Mouse (Mus musculus): ENCODE data around the gene Bicdl1. TPM values are rescaled to one million over a fixed set of nuclear protein-coding genes. Genes with fewer than 3 reads are reported as not detected.
A peak's percentile ranks its signal among the peaks of the same experiment; 100 is the strongest.

Gene Bicdl1
- polyA plus RNA-seq, 1 experiment from 2014 or later: 42.5 TPM

- H3K4me2 ChIP-seq (ENCODE audit: low read depth, low read length): peak overlapping the region; percentile 73
- peak; percentile 83 for ATAC-seq (ENCODE audit: low read depth)
- peak overlapping the region; percentile 97 for H3K27ac ChIP-seq (ENCODE audit: low read depth, low read length)
- H3K9ac ChIP-seq (replicated peaks; ENCODE audit: low read depth, low read length): peak overlapping the region; percentile 84
- H3K27me3 ChIP-seq (ENCODE audit: control insufficient read depth, insufficient read depth, low read length): no peaks in the 10 kb centered on the region; the same call in 1 of the 2 replicates
- peaks cover 13% of the 10 kb centered on the region for H3K4me1 ChIP-seq (ENCODE audit: control insufficient read depth, insufficient read depth, low read length)
- no peaks in the 10 kb centered on the region for H3K9me3 ChIP-seq (ENCODE audit: control insufficient read depth, low read length)
- no peaks in the 10 kb centered on the region for H3K36me3 ChIP-seq (ENCODE audit: control insufficient read depth, insufficient read depth, low read length)
- under 1% methylated on average over 9 of the region's 9 CpGs for WGBS
- H3K4me3 ChIP-seq (ENCODE audit: low read depth, low read length): peak overlapping the region; percentile 74
These were observed 1.4 kb upstream of the Bicdl1 start for GRCm38 (mm10) chr5:115732849-115733216.

- Histone ChIP-seq H3K27ac (ENCODE audit: low read depth, low read length) (peak overlapping the region; percentile 97), H3K9ac (replicated peaks; ENCODE audit: low read depth, low read length) (peak overlapping the region; percentile 84), H3K36me3 (ENCODE audit: control insufficient read depth, insufficient read depth, low read length) (no peaks in the 10 kb centered on the region), H3K9me3 (ENCODE audit: control insufficient read depth, low read length) (no peaks in the 10 kb centered on the region), H3K4me1 (ENCODE audit: control insufficient read depth, insufficient read depth, low read length) (peaks cover 13% of the 10 kb centered on the region), H3K4me3 (ENCODE audit: low read depth, low read length) (peak overlapping the region; percentile 74), H3K4me2 (ENCODE audit: low read depth, low read length) (peak overlapping the region; percentile 73), H3K27me3 (ENCODE audit: control insufficient read depth, insufficient read depth, low read length) (no peaks in the 10 kb centered on the region; the same call in 1 of the 2 replicates)
- ATAC-seq (ENCODE audit: low read depth): peak; percentile 88
- WGBS: under 1% methylated on average over 54 of the region's 91 CpGs
These were observed 891 bp upstream of the Bicdl1 start for GRCm38 (mm10) chr5:115732176-115732848.

DNA sequence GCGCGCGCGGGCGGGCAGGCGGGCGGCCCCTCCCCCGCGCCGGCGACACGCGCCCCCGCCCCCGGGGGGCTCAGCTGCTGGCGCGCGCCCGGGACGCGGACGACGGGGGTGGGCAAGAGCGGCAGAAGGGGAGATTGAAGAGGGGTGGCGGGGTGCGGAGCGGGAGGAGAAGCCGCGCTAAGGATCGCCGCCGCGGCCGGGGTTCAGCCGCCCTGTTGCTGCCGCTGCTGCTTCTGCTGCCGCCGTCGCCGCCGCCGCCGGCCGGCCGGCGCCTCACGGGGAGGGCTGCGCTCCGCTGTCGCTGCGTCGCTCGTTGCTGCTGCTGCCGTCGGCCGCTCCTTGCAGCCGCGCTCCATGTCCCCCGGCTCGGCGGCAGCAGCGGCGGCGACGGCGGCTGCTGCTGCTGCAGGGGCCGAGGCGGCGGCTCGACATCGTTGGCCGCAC is 333 bp upstream of the Bicdl1 start:
- Histone ChIP-seq H3K4me1 (ENCODE audit: control insufficient read depth, insufficient read depth, low read length) (peaks cover 13% of the 10 kb centered on the region), H3K27me3 (ENCODE audit: control insufficient read depth, insufficient read depth, low read length) (no peaks in the 10 kb centered on the region; the same call in 1 of the 2 replicates), H3K9me3 (ENCODE audit: control insufficient read depth, low read length) (no peaks in the 10 kb centered on the region), H3K4me2 (ENCODE audit: low read depth, low read length) (peak overlapping the region; percentile 73), H3K27ac (ENCODE audit: low read depth, low read length) (peak overlapping the region; percentile 97), H3K4me3 (ENCODE audit: low read depth, low read length) (peak overlapping the region; percentile 74), H3K9ac (replicated peaks; ENCODE audit: low read depth, low read length) (peak overlapping the region; percentile 84), H3K36me3 (ENCODE audit: control insufficient read depth, insufficient read depth, low read length) (no peaks in the 10 kb centered on the region)
- peak; percentile 18; the same call in 1 of the 2 replicates for ATAC-seq (ENCODE audit: low read depth)
- WGBS: 0% methylated on average over 24 of the region's 72 CpGs

DNA sequence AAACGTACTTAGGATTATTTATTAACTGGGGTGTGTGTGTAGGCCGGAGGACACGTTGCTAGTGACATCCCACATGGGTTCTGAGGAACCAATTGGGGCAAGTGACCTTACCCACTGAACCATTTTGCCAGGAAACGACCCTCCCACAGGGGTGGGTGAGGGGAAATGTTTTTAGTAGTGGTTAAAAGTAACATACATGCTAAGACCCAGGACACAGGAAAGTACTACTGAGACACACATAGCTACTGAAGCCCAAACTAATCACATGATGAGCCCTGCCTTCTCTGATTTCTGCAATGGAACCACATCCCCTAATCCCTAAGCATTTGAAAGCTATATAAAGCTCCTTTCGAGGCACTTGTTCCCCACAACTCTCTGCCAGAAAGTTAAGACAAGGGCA is 1.1 kb downstream of the Bicdl1 start:
- WGBS: 66% methylated on average over 5 of the region's 5 CpGs
- ATAC-seq (ENCODE audit: low read depth): no peak

DNA sequence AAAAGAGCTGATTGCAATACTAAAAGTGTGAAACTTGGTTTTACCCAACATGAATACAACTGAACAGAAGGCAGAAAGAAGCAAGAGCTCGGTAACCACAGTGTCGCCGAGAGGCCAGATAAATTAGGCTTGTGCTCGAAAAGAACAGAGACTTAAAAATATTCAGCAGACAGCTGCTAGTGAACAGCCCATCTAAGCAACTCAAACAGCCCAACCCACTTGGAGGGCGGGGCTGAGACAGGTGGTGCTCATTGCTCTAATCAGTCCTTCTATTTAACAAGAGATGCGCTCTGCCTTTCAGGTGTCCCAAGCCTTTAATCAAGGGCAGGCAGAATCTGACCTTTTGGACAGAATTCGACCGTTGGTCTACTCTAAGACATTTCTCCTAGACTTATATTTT is 4.8 kb downstream of the Bicdl1 start:
- 0 out of 2 replicates have a peak, but pooled peaks cover 4% of the 10 kb centered on the region for H3K36me3 ChIP-seq (ENCODE audit: control insufficient read depth, insufficient read depth, low read length)
- H3K9me3 ChIP-seq (ENCODE audit: control insufficient read depth, low read length): no peaks in the 10 kb centered on the region
- WGBS: 82% methylated on average over 8 of the region's 8 CpGs
- no peaks in the 10 kb centered on the region for H3K27me3 ChIP-seq (ENCODE audit: control insufficient read depth, insufficient read depth, low read length)
- no peak overlapping the region for H3K9ac ChIP-seq (replicated peaks; ENCODE audit: low read depth, low read length)
- H3K27ac ChIP-seq (ENCODE audit: low read depth, low read length): no peak overlapping the region
- H3K4me3 ChIP-seq (ENCODE audit: low read depth, low read length): no peak overlapping the region
- ATAC-seq (ENCODE audit: low read depth): no peak
- H3K4me2 ChIP-seq (ENCODE audit: low read depth, low read length): no peak overlapping the region
- H3K4me1 ChIP-seq (ENCODE audit: control insufficient read depth, insufficient read depth, low read length): peaks cover 13% of the 10 kb centered on the region

More for the DNA sequence above, 1.1 kb downstream of the Bicdl1 start:
- Histone ChIP-seq H3K36me3 (ENCODE audit: control insufficient read depth, insufficient read depth, low read length) (no peaks in the 10 kb centered on the region), H3K4me2 (ENCODE audit: low read depth, low read length) (peak overlapping the region; percentile 73), H3K9me3 (ENCODE audit: control insufficient read depth, low read length) (no peaks in the 10 kb centered on the region), H3K4me1 (ENCODE audit: control insufficient read depth, insufficient read depth, low read length) (peaks cover 13% of the 10 kb centered on the region), H3K27ac (ENCODE audit: low read depth, low read length) (no peak overlapping the region), H3K4me3 (ENCODE audit: low read depth, low read length) (peak overlapping the region; percentile 74), H3K27me3 (ENCODE audit: control insufficient read depth, insufficient read depth, low read length) (no peaks in the 10 kb centered on the region; the same call in 1 of the 2 replicates), H3K9ac (replicated peaks; ENCODE audit: low read depth, low read length) (peak overlapping the region; percentile 84)

DNA sequence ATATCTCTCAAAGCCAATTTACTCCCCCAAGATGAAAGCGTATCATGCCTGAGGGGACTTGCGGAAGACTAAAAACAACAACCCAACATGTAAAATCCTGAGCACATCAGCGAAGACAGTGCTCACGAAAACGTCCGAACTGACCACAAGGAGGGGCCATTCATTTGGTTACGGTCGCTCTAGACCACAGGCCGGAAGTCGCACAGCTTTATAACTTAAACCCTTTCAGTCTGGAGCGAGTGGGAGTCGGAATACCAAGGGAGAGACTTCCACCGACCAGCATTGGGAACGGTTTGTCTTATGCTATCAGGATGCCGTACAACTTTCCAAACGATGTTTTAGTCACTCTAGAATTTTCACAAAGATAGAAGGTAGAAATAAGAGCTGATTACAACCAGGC is 5.4 kb downstream of the Bicdl1 start:
- 0 out of 2 replicates have a peak, but pooled peaks cover 4% of the 10 kb centered on the region for H3K36me3 ChIP-seq (ENCODE audit: control insufficient read depth, insufficient read depth, low read length)
- no peak overlapping the region for H3K4me2 ChIP-seq (ENCODE audit: low read depth, low read length)
- no peak overlapping the region for H3K4me3 ChIP-seq (ENCODE audit: low read depth, low read length)
- WGBS: 85% methylated on average over 16 of the region's 16 CpGs
- no peak overlapping the region for H3K9ac ChIP-seq (replicated peaks; ENCODE audit: low read depth, low read length)
- H3K27me3 ChIP-seq (ENCODE audit: control insufficient read depth, insufficient read depth, low read length): no peaks in the 10 kb centered on the region
- ATAC-seq (ENCODE audit: low read depth): no peak
- peaks cover 13% of the 10 kb centered on the region for H3K4me1 ChIP-seq (ENCODE audit: control insufficient read depth, insufficient read depth, low read length)
- no peak overlapping the region for H3K27ac ChIP-seq (ENCODE audit: low read depth, low read length)
- H3K9me3 ChIP-seq (ENCODE audit: control insufficient read depth, low read length): no peaks in the 10 kb centered on the region

DNA sequence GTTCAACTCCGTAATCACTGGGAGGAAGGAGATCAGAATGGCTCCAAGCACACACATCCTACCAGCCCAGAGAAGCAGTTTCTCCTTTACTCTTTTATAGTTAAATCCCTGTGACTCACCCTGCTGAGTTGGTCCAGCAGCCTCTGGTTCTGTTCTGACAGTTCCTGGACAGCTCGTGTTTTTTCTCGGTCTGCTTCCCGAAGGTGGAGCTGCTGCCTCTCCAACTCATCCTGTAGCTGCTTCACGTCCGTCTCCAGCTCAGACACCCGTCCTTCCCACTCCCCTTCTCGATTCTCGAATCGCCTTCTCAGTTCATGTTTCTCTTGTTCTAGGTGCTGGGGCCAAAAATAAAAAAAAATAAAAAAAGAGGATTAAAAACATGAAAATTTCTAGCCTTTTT is 7.0 kb downstream of the Bicdl1 start:
- Histone ChIP-seq H3K4me2 (ENCODE audit: low read depth, low read length) (no peak overlapping the region), H3K4me3 (ENCODE audit: low read depth, low read length) (no peak overlapping the region), H3K9me3 (ENCODE audit: control insufficient read depth, low read length) (no peaks in the 10 kb centered on the region), H3K4me1 (ENCODE audit: control insufficient read depth, insufficient read depth, low read length) (no peaks in the 10 kb centered on the region), H3K27me3 (ENCODE audit: control insufficient read depth, insufficient read depth, low read length) (no peaks in the 10 kb centered on the region), H3K27ac (ENCODE audit: low read depth, low read length) (no peak overlapping the region), H3K36me3 (ENCODE audit: control insufficient read depth, insufficient read depth, low read length) (0 out of 2 replicates have a peak, but pooled peaks cover 4% of the 10 kb centered on the region), H3K9ac (replicated peaks; ENCODE audit: low read depth, low read length) (no peak overlapping the region)
- 91% methylated on average over 10 of the region's 10 CpGs for WGBS
- ATAC-seq (ENCODE audit: low read depth): no peak

GRCm38 (mm10) chr5:115722188-115722959 is 9.0 kb downstream of the Bicdl1 start:
- Histone ChIP-seq H3K9ac (replicated peaks; ENCODE audit: low read depth, low read length) (no peak overlapping the region), H3K36me3 (ENCODE audit: control insufficient read depth, insufficient read depth, low read length) (0 out of 2 replicates have a peak, but pooled peaks cover 4% of the 10 kb centered on the region), H3K9me3 (ENCODE audit: control insufficient read depth, low read length) (no peaks in the 10 kb centered on the region), H3K4me3 (ENCODE audit: low read depth, low read length) (no peak overlapping the region), H3K4me1 (ENCODE audit: control insufficient read depth, insufficient read depth, low read length) (no peaks in the 10 kb centered on the region), H3K4me2 (ENCODE audit: low read depth, low read length) (no peak overlapping the region), H3K27me3 (ENCODE audit: control insufficient read depth, insufficient read depth, low read length) (no peaks in the 10 kb centered on the region), H3K27ac (ENCODE audit: low read depth, low read length) (no peak overlapping the region)
- WGBS: 84% methylated on average over 21 of the region's 21 CpGs
- no peak for ATAC-seq (ENCODE audit: low read depth)

DNA sequence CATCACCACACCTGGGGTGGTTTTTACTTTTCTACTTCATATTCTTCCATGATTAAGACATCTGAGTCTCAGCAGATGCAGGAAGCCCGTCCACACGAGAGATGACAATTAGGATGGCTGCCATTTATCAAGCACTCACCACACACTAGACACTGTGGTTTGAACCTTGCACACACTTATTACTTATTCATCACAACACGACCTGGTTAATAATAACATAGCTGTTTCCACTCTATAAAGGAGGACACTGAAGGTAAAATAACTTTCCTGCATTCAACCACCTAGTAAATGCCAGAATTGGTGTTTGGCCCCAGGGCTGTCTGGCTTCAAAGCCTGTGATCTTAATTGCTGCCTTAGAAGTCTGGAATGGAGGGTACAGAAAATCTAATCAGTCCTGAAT is 10.7 kb downstream of the Bicdl1 start:
- H3K4me2 ChIP-seq (ENCODE audit: low read depth, low read length): no peak overlapping the region
- H3K27ac ChIP-seq (ENCODE audit: low read depth, low read length): no peak overlapping the region

More for the DNA sequence above, 10.7 kb downstream of the Bicdl1 start:
- ATAC-seq (ENCODE audit: low read depth): no peak
- H3K9me3 ChIP-seq (ENCODE audit: control insufficient read depth, low read length): no peaks in the 10 kb centered on the region
- no peaks in the 10 kb centered on the region for H3K4me1 ChIP-seq (ENCODE audit: control insufficient read depth, insufficient read depth, low read length)
- no peaks in the 10 kb centered on the region for H3K27me3 ChIP-seq (ENCODE audit: control insufficient read depth, insufficient read depth, low read length)
- WGBS: 59% methylated on average over 3 of the region's 3 CpGs
- H3K36me3 ChIP-seq (ENCODE audit: control insufficient read depth, insufficient read depth, low read length): 0 out of 2 replicates have a peak, but pooled peaks cover 4% of the 10 kb centered on the region
- no peak overlapping the region for H3K4me3 ChIP-seq (ENCODE audit: low read depth, low read length)
- no peak overlapping the region for H3K9ac ChIP-seq (replicated peaks; ENCODE audit: low read depth, low read length)

Data from neural tube, embryonic 14.5 days (tissue).